Comparison of ENCODE assay signal across 8 mouse cellular contexts in genomic region chr11:79703885-79704291, GRCm38 (mm10).
DNase-seq lines count a peak whose midpoint lies in the region; ATAC-seq lines count a peak whose summit lies in the region.

No protein-coding gene starts in this region.

- peak; percentile 11 for ATAC-seq in megakaryocyte progenitor cell, adult 5-6 weeks (replicated peaks; ENCODE audit: poor library complexity)

- H3K36me3 ChIP-seq in forebrain, embryonic 10.5 days (replicated peaks), result peaks cover 21% of the 10 kb centered on the region

- peak overlapping the region; percentile 98 for H3K27ac ChIP-seq in forebrain, embryonic 10.5 days

- intact Hi-C loops in left cerebral cortex, postnatal 4 days (cut with DNase I), result no loop called here

- peak; percentile 48 to 54 for DNase-seq in left cerebral cortex, adult 18-20 months (ENCODE audit: low spot score in 2 of 2)
- DNase-seq in left cerebral cortex, postnatal 4 days, result no peak
- peak; percentile 86 for DNase-seq in ZHBTc4 (ENCODE audit: low read depth, low spot score)
- DNase-seq in forebrain, embryonic 10.5 days (ENCODE audit: extremely low spot score, low spot score), result no peak
- peak; percentile 33 to 71 for DNase-seq in kidney, postnatal 25 days
- no peak for DNase-seq in B cell, adult 2 months
- no peak for DNase-seq in spleen, postnatal 36 days (ENCODE audit: low spot score in 2 of 2)

- H3K4me3 ChIP-seq in forebrain, embryonic 10.5 days, result peak overlapping the region; percentile 83

- peaks cover 22% of the 10 kb centered on the region for H3K27me3 ChIP-seq in forebrain, embryonic 10.5 days (ENCODE audit: poor library complexity, severe bottlenecking)

- H3K9me3 ChIP-seq in forebrain, embryonic 10.5 days, result no peaks in the 10 kb centered on the region

- H3K4me1 ChIP-seq in forebrain, embryonic 10.5 days, result peaks cover 36% of the 10 kb centered on the region

- WGBS in forebrain, embryonic 10.5 days, result under 1% methylated on average over 27 of the region's 27 CpGs

Comparison
In these comparisons a context has a peak if more than half of its experiments do, and no peak if none do; other contexts are left out.
1. DNase-seq: peak in left cerebral cortex, adult 18-20 months (2 of 2), ZHBTc4 (single experiment) and kidney, postnatal 25 days (2 of 2); none in left cerebral cortex, postnatal 4 days (single experiment), forebrain, embryonic 10.5 days (single experiment), B cell, adult 2 months (0 of 2) and spleen, postnatal 36 days (0 of 2).